Mouse (Mus musculus): Measurements from ENCODE around the gene Tle2.

Tle2 gene

GRCm38 (mm10) chr10:81575208-81575631 lies 859 bp downstream of the Tle2 start:
- DNase-seq (ENCODE audit: low spot score): peak; percentile 68

DNA sequence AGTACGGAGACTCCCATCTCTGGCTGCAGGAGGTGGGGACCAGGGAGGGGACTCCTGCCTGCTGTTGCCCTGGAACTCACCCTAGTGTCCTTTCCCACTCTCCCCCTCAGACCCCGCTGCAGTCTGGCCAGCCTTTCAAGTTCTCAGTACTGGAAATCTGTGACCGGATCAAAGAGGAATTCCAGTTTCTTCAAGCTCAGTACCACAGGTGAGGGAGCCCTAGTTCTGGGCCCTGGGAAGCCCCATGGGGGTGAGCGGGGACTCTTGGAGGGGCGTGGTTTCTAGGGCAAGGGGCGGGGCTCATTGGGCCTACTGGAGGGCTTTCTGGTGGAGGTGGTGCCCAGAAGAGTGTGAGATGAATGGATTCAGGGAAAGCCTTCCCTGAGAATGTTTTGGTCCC lies 1.3 kb downstream of the Tle2 start:
- DNase-seq (ENCODE audit: low spot score): no peak

DNA sequence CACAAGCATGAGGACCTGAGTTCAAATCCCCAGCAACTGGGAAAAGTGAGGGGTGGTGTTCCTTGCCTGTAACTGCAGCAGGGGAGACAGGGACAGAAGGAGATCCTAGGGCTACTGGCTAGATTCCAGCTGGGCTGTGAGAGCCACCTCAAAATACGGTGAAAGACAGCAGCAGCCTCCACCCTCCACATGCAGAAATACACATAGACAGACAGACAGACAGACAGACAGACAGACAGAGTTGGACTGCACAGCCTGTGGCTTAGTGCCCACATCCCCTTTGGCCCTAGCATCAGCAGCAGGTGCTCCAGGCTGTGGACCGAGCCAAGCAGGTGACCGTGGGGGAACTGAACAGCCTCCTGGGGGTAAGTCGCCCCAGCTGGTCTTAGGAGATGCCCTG lies 5.6 kb downstream of the Tle2 start:
- no peak for DNase-seq (ENCODE audit: low spot score)

- DNase-seq (ENCODE audit: low spot score): peak; percentile 64
These were observed 6.2 kb downstream of the Tle2 start for GRCm38 (mm10) chr10:81580441-81581070.

- no peak for DNase-seq (ENCODE audit: low spot score)
These were observed 9.0 kb downstream of the Tle2 start for GRCm38 (mm10) chr10:81583347-81583746.

- no peak for DNase-seq (ENCODE audit: low spot score)
These were observed 14.4 kb downstream of the Tle2 start for GRCm38 (mm10) chr10:81588739-81589138.

GRCm38 (mm10) chr10:81591846-81592245 lies 17.5 kb downstream of the Tle2 start:
- DNase-seq (ENCODE audit: low spot score): no peak

- no peak for DNase-seq (ENCODE audit: low spot score)
These were observed 18.3 kb downstream of the Tle2 start for GRCm38 (mm10) chr10:81592631-81593030.

GRCm38 (mm10) chr10:81593223-81593622 lies 18.9 kb downstream of the Tle2 start:
- no peak for DNase-seq (ENCODE audit: low spot score)

DNA sequence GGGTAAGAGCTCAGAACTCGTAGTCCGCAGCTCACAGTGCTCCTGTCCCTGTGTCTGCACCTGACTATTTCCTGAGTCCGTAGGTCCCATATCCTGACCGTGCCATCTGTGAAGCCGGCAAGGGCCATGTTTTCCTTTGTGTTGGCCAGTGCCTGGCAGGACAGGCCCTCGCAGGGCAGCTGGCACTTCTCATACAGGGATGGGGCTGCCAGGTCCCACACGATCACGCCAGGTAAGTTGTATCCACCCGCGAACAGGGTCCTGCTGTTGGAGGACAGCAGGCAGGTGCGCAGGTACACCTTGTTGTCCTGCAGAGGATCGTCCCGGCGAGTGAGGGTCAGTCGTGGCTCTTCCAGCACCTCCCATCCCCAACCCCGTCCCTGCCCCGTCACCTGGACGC lies 19.6 kb downstream of the Tle2 start:
- no peak for DNase-seq (ENCODE audit: low spot score)

DNA sequence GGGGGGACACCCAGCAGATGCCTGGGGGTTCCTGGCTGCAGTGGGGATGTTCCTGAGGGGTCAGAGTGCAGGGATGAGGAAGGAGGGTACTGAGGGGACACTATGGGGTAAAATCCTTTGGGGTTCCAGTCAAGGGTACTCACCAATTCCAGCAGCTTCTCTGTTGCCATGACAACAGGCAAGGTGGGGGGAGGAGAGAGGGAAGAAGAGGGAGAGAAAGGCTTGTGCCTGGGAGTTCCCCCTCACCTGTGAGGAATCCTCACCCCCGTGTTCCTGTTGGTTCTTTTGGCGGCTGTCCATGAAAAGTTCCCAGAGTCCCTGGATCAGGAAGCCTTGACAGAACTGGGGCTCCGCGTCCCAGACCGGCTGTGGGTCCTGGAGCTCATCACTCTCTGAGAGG lies 21.2 kb downstream of the Tle2 start:
- no peak for DNase-seq (ENCODE audit: low spot score)

DNA sequence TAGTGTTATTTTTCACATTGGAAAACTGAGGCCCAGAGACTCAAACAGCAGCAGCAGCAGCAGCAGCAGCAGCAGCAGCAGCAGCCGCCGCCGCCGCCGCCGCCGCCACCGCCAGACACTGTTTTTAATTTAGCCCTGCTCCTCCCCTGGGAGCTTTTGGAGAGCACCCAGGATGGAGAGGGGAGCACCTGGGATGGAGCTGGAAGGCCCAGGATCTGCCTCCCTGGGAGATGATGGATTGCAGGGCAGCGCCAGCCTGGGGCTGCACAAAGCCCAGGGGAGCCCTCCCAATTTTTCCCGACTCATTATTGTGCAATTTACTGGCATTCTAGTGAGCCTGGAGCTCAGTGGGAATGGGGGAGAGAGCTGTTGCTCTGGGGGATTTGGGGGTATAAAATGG lies 22.2 kb downstream of the Tle2 start:
- no peak for DNase-seq (ENCODE audit: low spot score)

DNA sequence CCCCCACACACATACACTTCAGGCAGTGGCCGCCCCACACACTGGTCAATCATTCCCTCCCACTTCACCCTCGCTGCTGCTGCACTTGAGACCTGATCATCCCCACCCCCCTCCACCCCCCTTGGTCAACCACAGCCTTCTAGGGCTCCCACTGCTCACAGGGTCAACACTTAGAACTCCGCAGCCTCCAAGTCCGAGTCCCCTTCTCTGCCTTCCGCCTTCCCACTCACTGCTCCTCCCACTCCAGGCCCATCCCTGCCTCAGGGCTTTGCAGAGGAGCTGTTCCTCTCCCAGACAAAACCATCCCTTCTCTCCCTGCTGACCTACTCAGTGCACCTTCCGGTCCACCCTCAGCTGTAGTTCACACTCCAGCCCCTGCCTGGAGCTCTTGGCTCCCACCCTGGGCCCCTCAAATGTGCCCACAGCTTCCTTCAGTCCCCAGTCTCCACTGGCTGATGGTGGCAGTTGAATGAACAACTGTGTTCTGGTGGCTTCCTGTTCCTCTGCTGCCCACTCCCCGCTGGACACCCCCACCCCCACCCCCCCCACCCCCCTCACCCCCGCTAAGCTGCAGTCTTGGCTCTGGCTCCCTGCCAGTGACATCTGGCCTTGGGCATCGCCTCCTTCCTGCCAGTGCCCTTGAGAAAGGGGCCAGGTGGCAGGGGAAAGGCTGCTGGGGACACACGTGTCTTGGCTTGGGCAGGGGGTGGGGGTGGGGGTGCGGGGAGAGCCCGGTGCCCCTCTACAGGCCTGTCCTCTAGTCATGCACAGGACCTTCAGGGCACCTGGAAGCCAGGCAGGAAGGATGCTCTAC lies 23.0 kb downstream of the Tle2 start:
- peak; percentile 77 for DNase-seq (ENCODE audit: low spot score)

DNA sequence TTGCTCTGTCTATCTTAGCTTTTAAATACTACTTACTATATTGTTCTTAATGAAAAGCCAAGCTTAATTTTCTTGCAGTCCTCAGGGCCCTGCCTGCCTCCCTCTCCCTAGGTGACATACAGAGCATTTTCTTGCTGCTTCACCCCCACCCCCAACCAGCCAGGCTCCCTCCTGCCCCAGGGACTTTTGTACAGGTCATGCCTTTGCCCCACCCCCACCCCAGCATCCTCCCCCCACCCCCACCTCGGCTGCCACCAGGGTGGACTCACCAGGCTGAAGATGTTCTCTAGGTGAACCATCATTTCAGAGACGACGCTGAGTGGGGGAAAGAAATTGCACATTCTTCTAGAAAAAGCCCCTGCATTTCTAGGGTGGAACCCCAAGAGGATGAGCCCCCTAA lies 24.0 kb downstream of the Tle2 start:
- DNase-seq (ENCODE audit: low spot score): no peak

DNA sequence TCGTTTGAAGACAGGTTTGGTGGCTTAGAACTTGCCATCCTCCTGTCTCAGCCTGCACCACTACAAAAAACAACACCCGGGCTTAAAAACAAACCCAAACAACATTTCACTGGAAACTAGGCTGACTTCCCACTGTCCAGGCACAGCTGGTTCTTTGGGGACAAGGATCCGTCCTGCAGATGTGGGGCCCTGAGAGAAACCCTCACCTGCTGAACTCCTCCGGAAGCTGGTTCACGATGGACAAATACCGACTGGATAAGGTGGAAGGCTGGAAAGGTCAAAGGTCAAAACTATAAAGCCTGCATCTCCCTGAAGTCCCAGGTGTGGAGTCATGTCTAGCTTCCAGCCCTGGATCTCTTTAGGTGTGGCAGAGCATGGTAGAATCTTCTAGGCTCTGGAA lies 24.5 kb downstream of the Tle2 start:
- DNase-seq (ENCODE audit: low spot score): no peak

DNA sequence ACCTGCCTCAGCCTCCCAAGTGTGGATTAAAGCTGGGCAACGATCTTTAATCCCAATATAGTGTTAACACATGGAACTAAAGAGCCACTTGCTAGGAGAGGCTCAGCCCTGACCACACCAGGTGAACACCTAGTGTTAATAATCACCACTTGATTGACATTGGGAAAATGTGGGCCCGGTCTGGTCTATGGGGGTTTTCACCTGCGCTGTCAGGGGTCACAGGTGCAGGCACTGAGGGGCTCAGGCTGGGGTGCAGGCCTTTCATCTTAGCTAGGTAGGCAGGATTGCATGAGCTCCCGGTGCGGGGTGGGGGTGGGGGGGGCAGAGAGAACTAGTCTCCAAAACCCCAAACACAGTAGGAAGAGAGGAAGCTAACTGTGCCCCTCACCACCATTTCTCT lies 25.3 kb downstream of the Tle2 start:
- no peak for DNase-seq (ENCODE audit: low spot score)

DNA sequence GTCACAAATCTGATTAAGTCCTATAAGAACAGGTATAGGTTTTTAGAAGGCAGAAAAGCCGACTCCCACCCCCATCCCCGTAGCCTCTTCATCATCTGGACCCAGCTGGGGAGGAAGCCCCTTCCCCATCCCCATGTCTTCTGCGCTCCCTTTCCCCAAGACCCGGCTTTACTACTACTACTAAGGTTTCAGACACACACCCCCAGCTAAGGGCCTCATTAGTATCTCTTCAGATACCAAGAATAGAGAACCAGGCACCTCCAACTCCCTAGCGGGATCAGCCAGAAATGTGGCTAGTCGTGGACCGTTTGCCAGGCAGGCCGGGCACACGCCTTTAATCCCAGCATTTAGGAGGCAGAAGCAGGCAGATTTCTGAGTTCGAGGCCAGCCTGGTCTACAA lies 25.7 kb downstream of the Tle2 start:
- no peak for DNase-seq (ENCODE audit: low spot score)

DNA sequence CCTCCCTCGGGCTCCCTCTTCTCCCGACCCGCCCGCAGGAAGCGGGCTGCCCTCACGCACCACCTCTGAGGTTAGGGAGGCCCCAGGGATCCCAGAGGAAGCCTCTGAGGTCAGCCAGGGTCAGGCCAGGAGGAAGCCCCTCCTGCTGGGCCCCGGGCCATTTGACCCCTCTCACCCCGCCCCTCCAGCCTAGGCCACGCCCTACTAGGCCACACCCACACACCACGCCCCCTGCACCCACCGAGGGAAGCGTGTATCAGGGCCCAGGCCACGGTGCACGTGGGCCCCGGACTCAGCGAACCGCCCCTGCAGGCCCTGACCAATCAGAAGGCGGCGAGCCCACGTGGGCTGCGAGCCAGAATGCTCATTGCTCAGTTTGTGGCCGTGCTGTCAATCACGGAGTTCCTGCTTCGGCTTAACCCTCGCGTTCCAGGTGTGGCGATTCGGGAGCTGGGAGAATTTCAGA lies 26.4 kb downstream of the Tle2 start, which contains the start of gene Tle6:
Gene Tle6 (minus strand): TSS at position 336 of the 466 bp plus-strand sequence.
- peak; percentile 98 for DNase-seq (ENCODE audit: low spot score)

- no peak for DNase-seq (ENCODE audit: low spot score)
These were observed 27.1 kb downstream of the Tle2 start for GRCm38 (mm10) chr10:81601396-81601905.

DNA sequence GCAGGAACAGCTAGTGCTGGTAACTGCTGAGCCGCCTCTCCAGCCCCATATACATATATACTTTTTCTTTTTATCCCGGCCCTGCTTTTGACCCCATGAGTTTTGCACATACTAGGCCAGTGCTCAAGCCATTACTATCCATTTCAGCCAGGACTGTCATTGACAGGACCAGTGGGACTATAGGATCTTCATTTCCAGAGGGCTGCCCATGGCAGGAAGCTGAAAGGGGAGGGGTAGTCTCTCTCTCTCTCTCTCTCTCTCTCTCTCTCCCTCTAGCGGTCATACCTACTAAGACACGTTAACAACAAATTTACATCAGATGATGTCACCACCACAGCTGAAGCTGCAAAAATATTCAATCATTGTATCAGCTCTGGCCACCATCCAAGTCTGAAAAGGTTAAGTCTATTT lies 28.4 kb downstream of the Tle2 start:
- no peak for DNase-seq (ENCODE audit: low spot score)

- no peak for DNase-seq (ENCODE audit: low spot score)
These were observed 29.9 kb downstream of the Tle2 start for GRCm38 (mm10) chr10:81604019-81604967.

Data from testis, postnatal 10 days (tissue).